Mouse (Mus musculus): ENCODE data around the gene Tnpo2. TPM values are rescaled to one million over a fixed set of nuclear protein-coding genes. Genes with fewer than 3 reads are reported as not detected.

Tnpo2 gene
- polyA plus RNA-seq, 1 experiment from 2014 or later = 8.2 TPM

- H3K27me3 ChIP-seq (ENCODE audit: insufficient read depth, low read length) = no peaks in the 10 kb centered on the region
- no peaks in the 10 kb centered on the region for H3K36me3 ChIP-seq (replicated peaks; ENCODE audit: insufficient read depth, low read length)
- H3K4me3 ChIP-seq (ENCODE audit: low read depth, low read length) = peak overlapping the region; percentile 63
- no peaks in the 10 kb centered on the region for H3K9me3 ChIP-seq (ENCODE audit: low read length)
- H3K4me1 ChIP-seq (ENCODE audit: insufficient read depth) = peaks cover 27% of the 10 kb centered on the region
- TF ChIP-seq EP300 (IDR thresholded peaks at IDR 0.05; ENCODE audit: low read depth) (no peak), CTCF (IDR thresholded peaks at IDR 0.05; ENCODE audit: low read depth) (no peak)
- H3K9ac ChIP-seq (replicated peaks) = peak overlapping the region; percentile 82
- DNase-seq (peak; percentile 85), ATAC-seq (peak; percentile 62)
- WGBS (ENCODE audit: insufficient replicate concordance) = 4% methylated on average over 15 of the region's 15 CpGs
- H3K4me2 ChIP-seq (ENCODE audit: low read depth, low read length) = peak overlapping the region; percentile 97
- peak overlapping the region; percentile 96 for H3K27ac ChIP-seq (ENCODE audit: low read depth)
These were observed 45.9 kb upstream of the Tnpo2 start for GRCm38 (mm10) chr8:84990836-84991235.

- Histone ChIP-seq H3K4me2 (ENCODE audit: low read depth, low read length) (no peak overlapping the region), H3K9me3 (ENCODE audit: low read length) (no peaks in the 10 kb centered on the region), H3K9ac (replicated peaks) (no peak overlapping the region), H3K36me3 (replicated peaks; ENCODE audit: insufficient read depth, low read length) (0 out of 2 replicates have a peak, but pooled peaks cover 7% of the 10 kb centered on the region), H3K4me1 (ENCODE audit: insufficient read depth) (peaks cover 16% of the 10 kb centered on the region), H3K27me3 (ENCODE audit: insufficient read depth, low read length) (no peaks in the 10 kb centered on the region), H3K27ac (ENCODE audit: low read depth) (no peak overlapping the region), H3K4me3 (ENCODE audit: low read depth, low read length) (no peak overlapping the region)
- no peak for DNase-seq
- TF ChIP-seq EP300 (IDR thresholded peaks at IDR 0.05; ENCODE audit: low read depth) = no peak
- TF ChIP-seq CTCF (IDR thresholded peaks at IDR 0.05; ENCODE audit: low read depth) = no peak
- WGBS (ENCODE audit: insufficient replicate concordance) = 90% methylated on average over 9 of the region's 9 CpGs
- no peak for ATAC-seq
These were observed 42.3 kb upstream of the Tnpo2 start for GRCm38 (mm10) chr8:84994375-84994774.

DNA sequence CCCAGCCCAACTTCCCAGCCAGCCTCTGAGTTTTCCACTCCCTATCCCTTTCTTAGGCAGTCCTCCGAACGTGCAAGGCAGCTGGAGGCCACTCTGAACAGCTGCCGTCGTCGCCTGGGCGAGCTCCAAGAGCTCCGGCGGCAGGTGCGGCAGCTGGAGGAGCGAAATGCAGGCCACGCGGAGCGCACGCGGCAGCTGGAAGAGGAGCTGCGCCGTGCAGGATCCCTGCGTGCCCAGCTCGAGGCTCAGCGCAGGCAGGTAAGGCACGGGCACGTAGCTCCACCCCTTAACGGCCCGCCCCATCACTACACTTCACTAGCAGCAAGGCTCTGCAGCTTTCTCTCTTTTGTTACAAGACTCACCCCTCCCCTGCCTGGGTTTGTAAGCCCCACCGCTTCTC, 41.0 kb upstream of the Tnpo2 start:
- DNase-seq (no peak), ATAC-seq (no peak)
- Histone ChIP-seq H3K9me3 (ENCODE audit: low read length) (no peaks in the 10 kb centered on the region), H3K4me2 (ENCODE audit: low read depth, low read length) (no peak overlapping the region), H3K27ac (ENCODE audit: low read depth) (no peak overlapping the region), H3K4me3 (ENCODE audit: low read depth, low read length) (no peak overlapping the region), H3K27me3 (ENCODE audit: insufficient read depth, low read length) (no peaks in the 10 kb centered on the region), H3K36me3 (replicated peaks; ENCODE audit: insufficient read depth, low read length) (0 out of 2 replicates have a peak, but pooled peaks cover 7% of the 10 kb centered on the region), H3K9ac (replicated peaks) (no peak overlapping the region), H3K4me1 (ENCODE audit: insufficient read depth) (peaks cover 13% of the 10 kb centered on the region)
- TF ChIP-seq EP300 (IDR thresholded peaks at IDR 0.05; ENCODE audit: low read depth) (no peak), CTCF (IDR thresholded peaks at IDR 0.05; ENCODE audit: low read depth) (no peak)
- WGBS (ENCODE audit: insufficient replicate concordance) = 73% methylated on average over 25 of the region's 25 CpGs

- 82% methylated on average over 5 of the region's 5 CpGs for WGBS (ENCODE audit: insufficient replicate concordance)
- no peaks in the 10 kb centered on the region for H3K27me3 ChIP-seq (ENCODE audit: insufficient read depth, low read length)
These were observed 39.7 kb upstream of the Tnpo2 start for GRCm38 (mm10) chr8:84996978-84997377.

DNA sequence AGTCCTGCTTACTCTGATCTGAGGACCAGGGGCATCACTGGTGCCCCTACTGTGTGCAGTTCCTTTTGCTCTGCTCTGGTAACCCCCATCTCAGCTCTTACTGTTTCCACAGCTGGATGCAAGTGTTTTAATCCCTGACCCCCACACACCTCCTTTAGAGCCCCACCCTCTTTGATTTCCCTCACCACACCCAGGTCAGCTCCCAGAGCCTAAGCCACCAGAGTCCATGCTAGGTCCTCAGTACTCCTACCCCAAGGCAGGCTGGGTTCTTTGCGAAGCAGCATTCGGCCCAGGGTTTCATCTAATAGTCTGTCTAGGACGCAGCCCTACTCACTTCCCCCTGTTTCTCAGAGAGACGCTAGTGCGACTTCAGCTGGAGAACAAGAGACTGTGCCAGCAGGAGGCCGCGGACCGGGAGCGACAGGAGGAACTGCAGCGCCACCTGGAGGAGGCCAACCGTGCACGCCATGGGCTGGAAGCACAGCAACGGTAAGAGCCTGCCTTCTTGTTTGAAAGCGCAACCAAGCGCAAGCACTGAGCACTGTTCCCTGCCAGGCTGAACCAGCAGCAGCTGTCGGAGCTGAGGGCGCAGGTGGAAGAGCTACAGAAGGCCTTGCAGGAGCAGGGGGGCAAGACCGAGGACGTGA, 38.9 kb upstream of the Tnpo2 start:
- Histone ChIP-seq H3K27ac (ENCODE audit: low read depth) (no peak overlapping the region), H3K36me3 (replicated peaks; ENCODE audit: insufficient read depth, low read length) (peaks cover 7% of the 10 kb centered on the region; the same call in 1 of the 2 replicates), H3K4me1 (ENCODE audit: insufficient read depth) (0 out of 2 replicates have a peak, but pooled peaks cover 7% of the 10 kb centered on the region), H3K9ac (replicated peaks) (0 out of 2 replicates have a peak overlapping the region, but pooled peaks have one; percentile 6), H3K4me2 (ENCODE audit: low read depth, low read length) (peak overlapping the region; percentile 23; the same call in 1 of the 2 replicates), H3K9me3 (ENCODE audit: low read length) (no peaks in the 10 kb centered on the region), H3K4me3 (ENCODE audit: low read depth, low read length) (no peak overlapping the region), H3K27me3 (ENCODE audit: insufficient read depth, low read length) (no peaks in the 10 kb centered on the region)
- DNase-seq = peak; percentile 93
- peak; percentile 84 for ATAC-seq
- TF ChIP-seq CTCF (IDR thresholded peaks at IDR 0.05; ENCODE audit: low read depth) (peak; percentile 99), EP300 (IDR thresholded peaks at IDR 0.05; ENCODE audit: low read depth) (no peak)
- 8% methylated on average over 19 of the region's 19 CpGs for WGBS (ENCODE audit: insufficient replicate concordance)

More at GRCm38 (mm10) chr8:84996978-84997377, 39.7 kb upstream of the Tnpo2 start:
- no peak overlapping the region for H3K4me3 ChIP-seq (ENCODE audit: low read depth, low read length)
- no peak overlapping the region for H3K9ac ChIP-seq (replicated peaks)
- TF ChIP-seq CTCF (IDR thresholded peaks at IDR 0.05; ENCODE audit: low read depth) (no peak), EP300 (IDR thresholded peaks at IDR 0.05; ENCODE audit: low read depth) (no peak)
- 0 out of 2 replicates have a peak, but pooled peaks cover 7% of the 10 kb centered on the region for H3K36me3 ChIP-seq (replicated peaks; ENCODE audit: insufficient read depth, low read length)
- ATAC-seq (no peak), DNase-seq (no peak)
- no peaks in the 10 kb centered on the region for H3K9me3 ChIP-seq (ENCODE audit: low read length)
- H3K27ac ChIP-seq (ENCODE audit: low read depth) = no peak overlapping the region
- H3K4me2 ChIP-seq (ENCODE audit: low read depth, low read length) = no peak overlapping the region
- H3K4me1 ChIP-seq (ENCODE audit: insufficient read depth) = 0 out of 2 replicates have a peak, but pooled peaks cover 7% of the 10 kb centered on the region

DNA sequence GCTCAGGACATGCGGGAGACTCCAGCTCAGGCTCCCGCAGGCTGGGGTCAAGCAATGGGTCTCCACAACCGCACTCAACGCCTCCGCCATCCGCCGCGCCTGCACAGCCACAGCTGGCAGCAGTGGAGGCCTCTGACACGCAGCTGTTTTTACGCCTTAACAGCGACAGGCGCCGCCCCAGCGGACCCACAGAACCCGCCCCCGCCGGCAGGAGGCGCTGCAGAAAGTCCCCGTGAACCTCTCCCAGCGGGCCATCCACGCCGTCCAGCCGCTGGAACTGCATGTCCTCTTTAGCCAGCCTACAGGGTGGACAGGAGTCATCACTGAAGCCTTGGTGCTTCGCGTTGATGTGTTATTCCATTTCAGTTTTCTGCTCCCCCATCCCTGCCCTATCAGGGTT, 29.0 kb upstream of the Tnpo2 start:
- H3K27me3 ChIP-seq (ENCODE audit: insufficient read depth, low read length) = peaks cover 32% of the 10 kb centered on the region
- H3K9me3 ChIP-seq (ENCODE audit: low read length) = no peaks in the 10 kb centered on the region
- no peak overlapping the region for H3K9ac ChIP-seq (replicated peaks)
- peak; percentile 79 for DNase-seq
- no peaks in the 10 kb centered on the region; the same call in 1 of the 2 replicates for H3K36me3 ChIP-seq (replicated peaks; ENCODE audit: insufficient read depth, low read length)
- H3K27ac ChIP-seq (ENCODE audit: low read depth) = no peak overlapping the region
- TF ChIP-seq EP300 (IDR thresholded peaks at IDR 0.05; ENCODE audit: low read depth) (no peak), CTCF (IDR thresholded peaks at IDR 0.05; ENCODE audit: low read depth) (peak; percentile 76)
- no peak overlapping the region for H3K4me2 ChIP-seq (ENCODE audit: low read depth, low read length)
- no peaks in the 10 kb centered on the region for H3K4me1 ChIP-seq (ENCODE audit: insufficient read depth)
- ATAC-seq = peak; percentile 58
- H3K4me3 ChIP-seq (ENCODE audit: low read depth, low read length) = no peak overlapping the region
- 18% methylated on average over 25 of the region's 25 CpGs for WGBS (ENCODE audit: insufficient replicate concordance)

All from liver, postnatal 0 days (tissue).